Mouse (Mus musculus): ENCODE measurements around the gene Garem2. TPM values are rescaled to one million over a fixed set of nuclear protein-coding genes. Genes with fewer than 3 reads are reported as not detected.

The Garem2 gene
- polyA plus RNA-seq, 1 experiment from 2014 or later, result 31.0 TPM

- peaks cover 61% of the 10 kb centered on the region for H3K4me1 ChIP-seq
- WGBS, result 80% methylated on average over 3 of the region's 3 CpGs
Observed at GRCm38 (mm10) chr5:30112533-30113068, 7.6 kb downstream of the Garem2 start.

GRCm38 (mm10) chr5:30113881-30114760, 9.2 kb downstream of the Garem2 start:
- peaks cover 34% of the 10 kb centered on the region for H3K27me3 ChIP-seq (replicated peaks)
- H3K4me2 ChIP-seq (replicated peaks), result peak overlapping the region; percentile 82
- peak overlapping the region; percentile 55 for H3K9ac ChIP-seq
- WGBS, result under 1% methylated on average over 98 of the region's 103 CpGs
- peaks cover 68% of the 10 kb centered on the region for H3K36me3 ChIP-seq
- peaks cover 46% of the 10 kb centered on the region for H3K4me1 ChIP-seq
- ATAC-seq (ENCODE audit: low FRiP score, low read depth), result peak; percentile 78
- H3K4me3 ChIP-seq, result peak overlapping the region; percentile 44
- H3K27ac ChIP-seq, result no peak overlapping the region
- no peaks in the 10 kb centered on the region for H3K9me3 ChIP-seq

More at GRCm38 (mm10) chr5:30112533-30113068, 7.6 kb downstream of the Garem2 start:
- Histone ChIP-seq H3K9ac (no peak overlapping the region), H3K9me3 (no peaks in the 10 kb centered on the region), H3K27me3 (replicated peaks) (peaks cover 34% of the 10 kb centered on the region), H3K27ac (no peak overlapping the region), H3K4me3 (no peak overlapping the region), H3K4me2 (replicated peaks) (no peak overlapping the region), H3K36me3 (peaks cover 53% of the 10 kb centered on the region)
- no peak for ATAC-seq (ENCODE audit: low FRiP score, low read depth)

- ATAC-seq (ENCODE audit: low FRiP score, low read depth), result peak; percentile 4; the same call in 1 of the 2 replicates
- no peak overlapping the region for H3K27ac ChIP-seq
- peaks cover 69% of the 10 kb centered on the region for H3K36me3 ChIP-seq
- WGBS, result 2% methylated on average over 28 of the region's 28 CpGs
- H3K4me2 ChIP-seq (replicated peaks), result peak overlapping the region; percentile 82
- H3K9ac ChIP-seq, result peak overlapping the region; percentile 55
- no peaks in the 10 kb centered on the region for H3K9me3 ChIP-seq
- H3K4me1 ChIP-seq, result peaks cover 40% of the 10 kb centered on the region
- peak overlapping the region; percentile 44 for H3K4me3 ChIP-seq
- peaks cover 34% of the 10 kb centered on the region for H3K27me3 ChIP-seq (replicated peaks)
Observed at GRCm38 (mm10) chr5:30114761-30115140, 9.8 kb downstream of the Garem2 start.

- no peaks in the 10 kb centered on the region for H3K9me3 ChIP-seq
- H3K27me3 ChIP-seq (replicated peaks), result peaks cover 34% of the 10 kb centered on the region
Observed at GRCm38 (mm10) chr5:30115718-30116117, 10.8 kb downstream of the Garem2 start.

GRCm38 (mm10) chr5:30118018-30118417, 13.1 kb downstream of the Garem2 start:
- H3K36me3 ChIP-seq, result peaks cover 94% of the 10 kb centered on the region
- ATAC-seq (ENCODE audit: low FRiP score, low read depth), result no peak
- WGBS, result 88% methylated on average over 1 of the region's 1 CpGs
- H3K4me2 ChIP-seq (replicated peaks), result no peak overlapping the region
- no peak overlapping the region for H3K4me3 ChIP-seq
- peaks cover 16% of the 10 kb centered on the region for H3K4me1 ChIP-seq
- H3K27me3 ChIP-seq (replicated peaks), result peaks cover 18% of the 10 kb centered on the region
- no peaks in the 10 kb centered on the region for H3K9me3 ChIP-seq
- no peak overlapping the region for H3K27ac ChIP-seq
- no peak overlapping the region for H3K9ac ChIP-seq

More at GRCm38 (mm10) chr5:30115718-30116117, 10.8 kb downstream of the Garem2 start:
- Histone ChIP-seq H3K27ac (no peak overlapping the region), H3K36me3 (peaks cover 78% of the 10 kb centered on the region), H3K4me1 (peaks cover 30% of the 10 kb centered on the region), H3K9ac (no peak overlapping the region), H3K4me2 (replicated peaks) (no peak overlapping the region), H3K4me3 (no peak overlapping the region)
- 20% methylated on average over 10 of the region's 10 CpGs for WGBS
- ATAC-seq (ENCODE audit: low FRiP score, low read depth), result no peak

- no peaks in the 10 kb centered on the region for H3K9me3 ChIP-seq
- 91% methylated on average over 6 of the region's 6 CpGs for WGBS
Observed at GRCm38 (mm10) chr5:30119163-30119562, 14.2 kb downstream of the Garem2 start.

GRCm38 (mm10) chr5:30120106-30120505, 15.1 kb downstream of the Garem2 start:
- Histone ChIP-seq H3K4me3 (no peak overlapping the region), H3K9ac (no peak overlapping the region), H3K4me1 (no peaks in the 10 kb centered on the region), H3K4me2 (replicated peaks) (no peak overlapping the region), H3K9me3 (no peaks in the 10 kb centered on the region), H3K27ac (no peak overlapping the region), H3K36me3 (peaks cover 97% of the 10 kb centered on the region), H3K27me3 (replicated peaks) (peaks cover under 1% of the 10 kb centered on the region; the same call in 1 of the 2 replicates)
- WGBS, result 93% methylated on average over 7 of the region's 7 CpGs
- no peak for ATAC-seq (ENCODE audit: low FRiP score, low read depth)

More at GRCm38 (mm10) chr5:30119163-30119562, 14.2 kb downstream of the Garem2 start:
- no peak overlapping the region for H3K4me2 ChIP-seq (replicated peaks)
- H3K36me3 ChIP-seq, result peaks cover 97% of the 10 kb centered on the region
- peaks cover 7% of the 10 kb centered on the region; the same call in 1 of the 2 replicates for H3K27me3 ChIP-seq (replicated peaks)
- H3K4me1 ChIP-seq, result peaks cover 8% of the 10 kb centered on the region
- H3K27ac ChIP-seq, result no peak overlapping the region
- no peak for ATAC-seq (ENCODE audit: low FRiP score, low read depth)
- no peak overlapping the region for H3K9ac ChIP-seq
- H3K4me3 ChIP-seq, result no peak overlapping the region

GRCm38 (mm10) chr5:30122481-30122880, 17.5 kb downstream of the Garem2 start:
- no peak overlapping the region for H3K4me2 ChIP-seq (replicated peaks)
- no peak overlapping the region for H3K9ac ChIP-seq
- H3K4me1 ChIP-seq, result no peaks in the 10 kb centered on the region
- no peak overlapping the region for H3K4me3 ChIP-seq
- H3K27me3 ChIP-seq (replicated peaks), result no peaks in the 10 kb centered on the region
- no peak overlapping the region for H3K27ac ChIP-seq
- WGBS, result 94% methylated on average over 6 of the region's 6 CpGs
- no peak for ATAC-seq (ENCODE audit: low FRiP score, low read depth)
- H3K36me3 ChIP-seq, result peaks cover 90% of the 10 kb centered on the region
- H3K9me3 ChIP-seq, result no peaks in the 10 kb centered on the region

GRCm38 (mm10) chr5:30125587-30125986, 20.6 kb downstream of the Garem2 start:
- Histone ChIP-seq H3K9me3 (no peaks in the 10 kb centered on the region), H3K27me3 (replicated peaks) (no peaks in the 10 kb centered on the region), H3K4me1 (no peaks in the 10 kb centered on the region), H3K4me3 (no peak overlapping the region), H3K36me3 (peaks cover 82% of the 10 kb centered on the region), H3K4me2 (replicated peaks) (no peak overlapping the region), H3K9ac (no peak overlapping the region), H3K27ac (no peak overlapping the region)
- WGBS, result 54% methylated on average over 5 of the region's 5 CpGs
- no peak for ATAC-seq (ENCODE audit: low FRiP score, low read depth)

GRCm38 (mm10) chr5:30126756-30127155, 21.8 kb downstream of the Garem2 start:
- Histone ChIP-seq H3K4me3 (no peak overlapping the region), H3K4me1 (no peaks in the 10 kb centered on the region), H3K4me2 (replicated peaks) (no peak overlapping the region), H3K27me3 (replicated peaks) (no peaks in the 10 kb centered on the region), H3K9me3 (no peaks in the 10 kb centered on the region), H3K27ac (no peak overlapping the region), H3K9ac (no peak overlapping the region), H3K36me3 (peaks cover 77% of the 10 kb centered on the region)
- WGBS, result 91% methylated on average over 7 of the region's 7 CpGs
- no peak for ATAC-seq (ENCODE audit: low FRiP score, low read depth)

- peaks cover 76% of the 10 kb centered on the region for H3K36me3 ChIP-seq
- no peak for ATAC-seq (ENCODE audit: low FRiP score, low read depth)
Observed at GRCm38 (mm10) chr5:30127921-30128597, 23.1 kb downstream of the Garem2 start.

GRCm38 (mm10) chr5:30128680-30129079, 23.7 kb downstream of the Garem2 start:
- no peak overlapping the region for H3K9ac ChIP-seq
- peaks cover 74% of the 10 kb centered on the region for H3K36me3 ChIP-seq
- H3K4me2 ChIP-seq (replicated peaks), result no peak overlapping the region
- H3K27ac ChIP-seq, result no peak overlapping the region
- 92% methylated on average over 6 of the region's 6 CpGs for WGBS
- no peak overlapping the region for H3K4me3 ChIP-seq
- no peaks in the 10 kb centered on the region for H3K27me3 ChIP-seq (replicated peaks)
- ATAC-seq (ENCODE audit: low FRiP score, low read depth), result no peak
- H3K4me1 ChIP-seq, result no peaks in the 10 kb centered on the region
- H3K9me3 ChIP-seq, result no peaks in the 10 kb centered on the region

More at GRCm38 (mm10) chr5:30127921-30128597, 23.1 kb downstream of the Garem2 start:
- Histone ChIP-seq H3K27ac (no peak overlapping the region), H3K4me2 (replicated peaks) (no peak overlapping the region), H3K9ac (no peak overlapping the region), H3K4me3 (no peak overlapping the region), H3K9me3 (no peaks in the 10 kb centered on the region), H3K4me1 (no peaks in the 10 kb centered on the region), H3K27me3 (replicated peaks) (no peaks in the 10 kb centered on the region)
- WGBS, result 96% methylated on average over 13 of the region's 13 CpGs
